Mouse (Mus musculus) neural tube, embryonic 12.5 days (tissue): Measurements from ENCODE around the gene Hnrnpu. TPM values are rescaled to one million over a fixed set of nuclear protein-coding genes. Genes with fewer than 3 reads are reported as not detected.
A peak's percentile ranks its signal among the peaks of the same experiment; 100 is the strongest.
"Not testable (repeated sequence)": the region's sequence is repeated elsewhere in the genome, so short reads cannot be mapped to it uniquely, and the experiment has no call there.

Experiments used
- ATAC-seq: fragments of 200-750 bp; cut with Nextera tagmentation; 2 replicates; pipeline ENCODE4 v1.8.0; 2017; ENCODE audit warnings: low read depth, mild to moderate bottlenecking, moderate TSS enrichment, moderate library complexity; ENCODE audit not compliant: low FRiP score
- H3K27ac ChIP-seq: fragments of 300-500 bp; sonication (generic); 2 replicates; pipeline ENCODE4 v1.5.1; 2016
- H3K27me3 ChIP-seq: fragments of 300-500 bp; sonication (generic); replicated peaks from 2 replicates; pipeline ENCODE4 v1.6.1; 2016; ENCODE audit warnings: mild to moderate bottlenecking
- H3K36me3 ChIP-seq: fragments of 300-500 bp; sonication (generic); 2 replicates; pipeline ENCODE4 v1.6.1; 2016; ENCODE audit warnings: mild to moderate bottlenecking
- H3K4me1 ChIP-seq: fragments of 300-500 bp; sonication (generic); 2 replicates; pipeline ENCODE4 v1.6.1; 2016
- H3K4me2 ChIP-seq: fragments of 300-500 bp; sonication (generic); replicated peaks from 2 replicates; pipeline ENCODE4 v1.6.1; 2016; ENCODE audit warnings: mild to moderate bottlenecking
- H3K4me3 ChIP-seq: fragments of 300-500 bp; sonication (generic); 2 replicates; pipeline ENCODE4 v1.5.1; 2016
- H3K9ac ChIP-seq: fragments of 300-500 bp; sonication (generic); 2 replicates; pipeline ENCODE4 v1.6.1; 2016; ENCODE audit warnings: mild to moderate bottlenecking
- H3K9me3 ChIP-seq: fragments of 300-500 bp; sonication (generic); 2 replicates; pipeline ENCODE4 v1.6.1; 2016; ENCODE audit warnings: mild to moderate bottlenecking
- WGBS: fragments of 180-500 bp; shearing (Covaris S2); methylation state at CpG from one replicate; pipeline ENCODE4 v1.1.7; 2016; 5-methylcytosine and 5-hydroxymethylcytosine counted together
- polyA plus RNA-seq: library from polyadenylated mRNA; unstranded; fragments of >200 nt; fragmentation: Nextera tagmentation; extraction: Ambion mirVana; gene quantifications from 2 replicates; pipeline ENCODE4 v1.2.1, GENCODE M21; 2016

Hnrnpu gene
- polyA plus RNA-seq, 1 experiment from 2014 or later, result 861 TPM

- ATAC-seq, result no peak
- H3K9ac ChIP-seq, result peak overlapping the region; percentile 85
- no peaks in the 10 kb centered on the region for H3K9me3 ChIP-seq
- H3K27ac ChIP-seq, result no peak overlapping the region; the same call in 1 of the 2 replicates
- H3K27me3 ChIP-seq, result no peaks in the 10 kb centered on the region
- WGBS, result 30% methylated on average over 8 of the region's 8 CpGs
- peaks cover 37% of the 10 kb centered on the region for H3K36me3 ChIP-seq
- H3K4me3 ChIP-seq, result peak overlapping the region; percentile 57
- peaks cover 22% of the 10 kb centered on the region for H3K4me1 ChIP-seq
- H3K4me2 ChIP-seq, result peak overlapping the region; percentile 73
Observed at GRCm38 (mm10) chr1:178320038-178320722, 17.4 kb downstream of the Hnrnpu start.

- H3K4me1 ChIP-seq, result peaks cover 22% of the 10 kb centered on the region
- H3K4me2 ChIP-seq, result peak overlapping the region; percentile 73
- H3K36me3 ChIP-seq, result peaks cover 30% of the 10 kb centered on the region
- 2% methylated on average over 12 of the region's 12 CpGs for WGBS
- ATAC-seq, result 0 out of 2 replicates have a peak, but pooled peaks have one; percentile 10
- H3K9ac ChIP-seq, result peak overlapping the region; percentile 85
- H3K4me3 ChIP-seq, result peak overlapping the region; percentile 57
- H3K27ac ChIP-seq, result peak overlapping the region; percentile 99
- no peaks in the 10 kb centered on the region for H3K9me3 ChIP-seq
- no peaks in the 10 kb centered on the region for H3K27me3 ChIP-seq
Observed at GRCm38 (mm10) chr1:178319295-178320037, 18.1 kb downstream of the Hnrnpu start.

GRCm38 (mm10) chr1:178318389-178319184 is 19.0 kb downstream of the Hnrnpu start, which contains the start of gene Cox20:
Gene Cox20, plus strand, starts transcription at chr1:178319130.
- Histone ChIP-seq H3K9me3 (no peaks in the 10 kb centered on the region), H3K27me3 (no peaks in the 10 kb centered on the region), H3K36me3 (peaks cover 25% of the 10 kb centered on the region), H3K27ac (peak within 1 kb of the TSS; percentile 99), H3K9ac (peak within 1 kb of the TSS; percentile 85), H3K4me3 (peak within 1 kb of the TSS; percentile 57), H3K4me2 (peak within 1 kb of the TSS; percentile 73), H3K4me1 (peaks cover 22% of the 10 kb centered on the region)
- WGBS, result under 1% methylated on average over 83 of the region's 83 CpGs
- peak; percentile 95 for ATAC-seq

GRCm38 (mm10) chr1:178318002-178318388 is 19.6 kb downstream of the Hnrnpu start:
- Histone ChIP-seq H3K4me3 (peak overlapping the region; percentile 57), H3K36me3 (peaks cover 19% of the 10 kb centered on the region), H3K9ac (peak overlapping the region; percentile 85), H3K27ac (peak overlapping the region; percentile 99), H3K9me3 (no peaks in the 10 kb centered on the region), H3K27me3 (no peaks in the 10 kb centered on the region), H3K4me1 (peaks cover 22% of the 10 kb centered on the region), H3K4me2 (peak overlapping the region; percentile 73)
- peak; percentile 82 for ATAC-seq
- under 1% methylated on average over 17 of the region's 17 CpGs for WGBS

- Histone ChIP-seq H3K27me3 (no peaks in the 10 kb centered on the region), H3K9ac (peak overlapping the region; percentile 85; the same call in 1 of the 2 replicates), H3K27ac (peak overlapping the region; percentile 99), H3K4me3 (peak overlapping the region; percentile 57; the same call in 1 of the 2 replicates), H3K9me3 (no peaks in the 10 kb centered on the region), H3K36me3 (peaks cover 14% of the 10 kb centered on the region; the same call in 1 of the 2 replicates), H3K4me2 (peak overlapping the region; percentile 73), H3K4me1 (peaks cover 22% of the 10 kb centered on the region)
- no peak for ATAC-seq
- 39% methylated on average over 10 of the region's 10 CpGs for WGBS
Observed at GRCm38 (mm10) chr1:178317275-178318001, 20.2 kb downstream of the Hnrnpu start.

GRCm38 (mm10) chr1:178314236-178314635 is 23.4 kb downstream of the Hnrnpu start:
- Histone ChIP-seq H3K27ac (no peak overlapping the region), H3K9me3 (no peaks in the 10 kb centered on the region), H3K9ac (no peak overlapping the region), H3K27me3 (no peaks in the 10 kb centered on the region), H3K4me3 (no peak overlapping the region), H3K4me1 (no peaks in the 10 kb centered on the region), H3K36me3 (no peaks in the 10 kb centered on the region), H3K4me2 (no peak overlapping the region)
- no peak for ATAC-seq
- 92% methylated on average over 2 of the region's 2 CpGs for WGBS

- no peak overlapping the region for H3K4me3 ChIP-seq
- H3K9ac ChIP-seq, result no peak overlapping the region
- H3K27ac ChIP-seq, result no peak overlapping the region
- H3K9me3 ChIP-seq, result no peaks in the 10 kb centered on the region
- H3K27me3 ChIP-seq, result no peaks in the 10 kb centered on the region
- no peak for ATAC-seq
- no peaks in the 10 kb centered on the region for H3K4me1 ChIP-seq
- whole genome bisulfite sequencing, result 95% methylated on average over 1 of the region's 1 CpGs
- H3K4me2 ChIP-seq, result no peak overlapping the region
- no peaks in the 10 kb centered on the region for H3K36me3 ChIP-seq
Observed at GRCm38 (mm10) chr1:178313039-178313597, 24.5 kb downstream of the Hnrnpu start.

- H3K27me3 ChIP-seq, result no peaks in the 10 kb centered on the region
- no peak overlapping the region for H3K4me3 ChIP-seq
- no peaks in the 10 kb centered on the region for H3K36me3 ChIP-seq
- H3K4me2 ChIP-seq, result no peak overlapping the region
- no peak overlapping the region for H3K27ac ChIP-seq
- 71% methylated on average over 1 of the region's 1 CpGs for WGBS
- no peaks in the 10 kb centered on the region for H3K9me3 ChIP-seq
- ATAC-seq, result no peak
- H3K4me1 ChIP-seq, result no peaks in the 10 kb centered on the region
- H3K9ac ChIP-seq, result no peak overlapping the region
Observed at GRCm38 (mm10) chr1:178310128-178310527, 27.5 kb downstream of the Hnrnpu start.

GRCm38 (mm10) chr1:178309487-178309886 is 28.1 kb downstream of the Hnrnpu start:
- Histone ChIP-seq H3K9ac (no peak overlapping the region), H3K4me3 (no peak overlapping the region), H3K4me1 (no peaks in the 10 kb centered on the region), H3K27ac (no peak overlapping the region), H3K9me3 (no peaks in the 10 kb centered on the region), H3K36me3 (no peaks in the 10 kb centered on the region), H3K27me3 (no peaks in the 10 kb centered on the region), H3K4me2 (no peak overlapping the region)
- ATAC-seq, result no peak
- WGBS, result 81% methylated on average over 2 of the region's 2 CpGs

- ATAC-seq, result peak; percentile 79; the same call in 1 of the 2 replicates
- no peak overlapping the region for H3K9ac ChIP-seq
Observed at GRCm38 (mm10) chr1:178303425-178303824, 34.2 kb downstream of the Hnrnpu start.

GRCm38 (mm10) chr1:178301261-178301660 is 36.3 kb downstream of the Hnrnpu start:
- H3K27ac ChIP-seq, H3K4me2 ChIP-seq, H3K4me1 ChIP-seq, H3K36me3 ChIP-seq, H3K4me3 ChIP-seq, ATAC-seq, H3K9me3 ChIP-seq, H3K27me3 ChIP-seq, H3K9ac ChIP-seq: not testable (repeated sequence)
- WGBS, result 90% methylated on average over 2 of the region's 2 CpGs

More at GRCm38 (mm10) chr1:178303425-178303824, 34.2 kb downstream of the Hnrnpu start:
- Histone ChIP-seq H3K9me3 (no peaks in the 10 kb centered on the region), H3K36me3 (no peaks in the 10 kb centered on the region), H3K4me1 (no peaks in the 10 kb centered on the region), H3K27me3 (no peaks in the 10 kb centered on the region), H3K27ac (no peak overlapping the region), H3K4me3 (no peak overlapping the region), H3K4me2 (no peak overlapping the region)
- 30% methylated on average over 3 of the region's 3 CpGs for WGBS
